Mouse (Mus musculus): ENCODE measurements at regions not wholly inside any gene's neighbourhood (a gene's known extent, or its start where the extent isn't known, plus 50 kb on each side); places are given as distances from the start of the nearest gene placed in this dataset.

DNA sequence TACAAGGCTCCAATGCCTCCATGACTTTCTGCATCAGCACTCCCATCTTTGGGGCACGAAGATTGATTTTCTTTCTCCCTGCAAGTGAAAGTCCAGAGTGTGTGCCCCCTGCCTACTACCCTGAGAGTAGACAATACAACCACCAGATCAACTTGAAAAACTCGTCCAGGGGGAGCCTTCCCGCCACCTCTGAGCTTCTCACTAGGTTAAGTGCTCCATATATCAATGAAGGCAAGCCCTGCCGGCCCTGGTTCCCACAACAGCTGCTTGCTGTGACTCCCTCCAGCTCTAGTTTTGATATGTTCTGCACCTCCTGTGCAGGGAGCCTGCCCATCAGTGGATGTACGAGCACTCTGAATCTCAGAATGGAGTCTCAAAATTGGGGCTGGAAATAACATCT is 377.8 kb downstream of the Nr2f2 start:
- Histone ChIP-seq H3K9ac (no peak overlapping the region), H3K9me3 (no peaks in the 10 kb centered on the region), H3K4me3 (no peak overlapping the region), H3K4me1 (peaks cover 9% of the 10 kb centered on the region), H3K27me3 (peaks cover 7% of the 10 kb centered on the region; the same call in 1 of the 2 replicates), H3K27ac (no peak overlapping the region), H3K4me2 (no peak overlapping the region), H3K36me3 (no peaks in the 10 kb centered on the region)
- ATAC-seq (ENCODE audit: insufficient number of reproducible peaks, low FRiP score, low TSS enrichment, low read depth), result no peak
- WGBS, result 9% methylated on average over 5 of the region's 5 CpGs

DNA sequence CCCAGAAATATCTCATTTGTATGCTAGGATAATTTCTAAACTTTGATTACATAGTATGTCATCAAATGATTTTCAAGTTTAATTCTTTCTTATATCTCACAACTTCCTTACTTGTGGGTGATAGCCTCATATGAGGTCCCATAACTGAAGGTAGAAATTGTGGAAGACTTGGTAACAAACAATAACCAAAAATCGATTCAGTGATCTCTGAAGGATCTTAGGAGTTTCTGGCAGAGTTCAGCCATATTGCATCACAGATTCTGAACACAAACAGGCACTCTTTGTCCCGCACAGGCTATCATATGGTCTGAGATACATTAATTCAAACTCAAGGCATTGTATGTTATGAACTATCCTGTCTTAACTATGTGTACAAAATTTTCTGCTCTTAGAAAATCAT is 385.2 kb downstream of the Nr2f2 start:
- Histone ChIP-seq H3K36me3 (no peaks in the 10 kb centered on the region), H3K4me1 (no peaks in the 10 kb centered on the region), H3K27ac (no peak overlapping the region), H3K27me3 (no peaks in the 10 kb centered on the region), H3K9me3 (no peaks in the 10 kb centered on the region), H3K9ac (no peak overlapping the region), H3K4me2 (no peak overlapping the region), H3K4me3 (no peak overlapping the region)
- no peak for ATAC-seq (ENCODE audit: insufficient number of reproducible peaks, low FRiP score, low TSS enrichment, low read depth)
- WGBS, result 83% methylated on average over 2 of the region's 2 CpGs

DNA sequence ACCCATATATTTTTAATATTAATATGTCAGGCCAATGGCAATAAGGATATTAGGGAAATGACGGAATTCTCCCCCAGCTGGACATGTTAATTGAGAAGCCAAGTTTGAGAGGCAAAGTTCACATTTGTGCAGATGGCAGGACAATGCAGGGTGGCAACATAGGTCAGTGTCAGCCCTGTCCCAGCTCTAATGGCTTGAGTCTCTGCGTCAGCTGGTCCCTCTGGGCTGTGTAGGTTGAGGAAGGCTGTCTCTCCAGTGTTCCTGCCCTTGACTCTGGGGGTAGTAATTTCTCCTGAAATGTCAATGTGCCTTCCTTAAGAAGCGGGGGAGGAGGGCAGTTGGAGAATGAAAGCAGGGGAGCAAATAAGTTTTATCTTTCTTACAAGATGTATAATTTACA is 390.2 kb downstream of the Nr2f2 start:
- no peak overlapping the region for H3K4me3 ChIP-seq
- no peaks in the 10 kb centered on the region for H3K36me3 ChIP-seq
- WGBS, result 87% methylated on average over 3 of the region's 3 CpGs
- H3K4me2 ChIP-seq, result no peak overlapping the region
- no peaks in the 10 kb centered on the region for H3K4me1 ChIP-seq
- H3K27me3 ChIP-seq, result no peaks in the 10 kb centered on the region
- H3K9ac ChIP-seq, result no peak overlapping the region
- H3K27ac ChIP-seq, result no peak overlapping the region
- no peak for ATAC-seq (ENCODE audit: insufficient number of reproducible peaks, low FRiP score, low TSS enrichment, low read depth)
- no peaks in the 10 kb centered on the region for H3K9me3 ChIP-seq

DNA sequence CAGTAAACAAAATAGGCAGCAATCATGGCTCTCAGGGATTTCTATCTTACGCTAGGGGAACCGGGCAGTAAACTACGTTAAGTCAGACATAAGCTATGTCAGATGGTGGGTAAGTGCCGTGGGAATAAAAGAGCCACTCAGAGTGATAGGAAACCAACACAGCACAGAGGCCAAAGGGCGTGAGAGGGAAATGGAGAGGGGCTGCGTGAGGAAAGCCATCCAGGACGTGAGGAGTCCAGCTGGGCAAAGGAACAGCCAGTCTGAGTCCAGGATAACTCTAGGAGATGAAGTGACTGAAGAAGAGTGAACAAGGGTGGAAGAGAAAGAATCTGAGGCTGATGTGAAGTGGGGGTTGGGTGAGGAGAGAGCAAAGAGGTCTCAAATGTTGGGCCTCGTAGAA is 402.5 kb downstream of the Nr2f2 start:
- Histone ChIP-seq H3K4me3 (no peak overlapping the region), H3K27ac (no peak overlapping the region), H3K27me3 (no peaks in the 10 kb centered on the region), H3K9me3 (no peaks in the 10 kb centered on the region), H3K4me2 (no peak overlapping the region), H3K36me3 (no peaks in the 10 kb centered on the region), H3K9ac (no peak overlapping the region), H3K4me1 (no peaks in the 10 kb centered on the region)
- 65% methylated on average over 8 of the region's 8 CpGs for WGBS
- no peak for ATAC-seq (ENCODE audit: insufficient number of reproducible peaks, low FRiP score, low TSS enrichment, low read depth)

DNA sequence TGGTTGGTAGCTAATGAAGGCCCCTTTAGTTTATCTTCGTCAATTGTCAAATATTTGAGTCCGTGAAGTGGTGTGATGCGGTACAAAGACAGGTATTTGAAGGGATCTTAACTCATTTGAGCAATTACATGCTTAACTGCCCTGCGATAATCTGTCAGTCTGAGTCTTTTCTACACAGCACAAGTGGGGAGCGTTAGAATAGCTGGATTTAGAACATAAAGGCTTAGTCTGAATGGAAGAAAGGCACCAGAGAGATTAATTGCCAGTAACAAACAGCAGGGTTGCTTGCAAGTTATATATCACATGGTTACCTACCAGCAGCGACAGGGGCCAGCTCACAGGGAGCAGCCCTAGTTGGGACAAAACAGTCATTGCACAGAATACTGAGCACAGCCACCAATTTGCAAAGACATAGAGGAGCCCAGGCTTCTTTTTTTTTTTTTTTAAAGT is 416.3 kb downstream of the Nr2f2 start:
- WGBS, result 35% methylated on average over 6 of the region's 6 CpGs
- peaks cover 5% of the 10 kb centered on the region; the same call in 1 of the 2 replicates for H3K4me1 ChIP-seq
- H3K9me3 ChIP-seq, result no peaks in the 10 kb centered on the region
- no peaks in the 10 kb centered on the region for H3K36me3 ChIP-seq
- H3K27ac ChIP-seq, result no peak overlapping the region
- H3K4me2 ChIP-seq, result no peak overlapping the region
- H3K9ac ChIP-seq, result no peak overlapping the region
- ATAC-seq (ENCODE audit: insufficient number of reproducible peaks, low FRiP score, low TSS enrichment, low read depth), result no peak
- H3K27me3 ChIP-seq, result no peaks in the 10 kb centered on the region
- no peak overlapping the region for H3K4me3 ChIP-seq

DNA sequence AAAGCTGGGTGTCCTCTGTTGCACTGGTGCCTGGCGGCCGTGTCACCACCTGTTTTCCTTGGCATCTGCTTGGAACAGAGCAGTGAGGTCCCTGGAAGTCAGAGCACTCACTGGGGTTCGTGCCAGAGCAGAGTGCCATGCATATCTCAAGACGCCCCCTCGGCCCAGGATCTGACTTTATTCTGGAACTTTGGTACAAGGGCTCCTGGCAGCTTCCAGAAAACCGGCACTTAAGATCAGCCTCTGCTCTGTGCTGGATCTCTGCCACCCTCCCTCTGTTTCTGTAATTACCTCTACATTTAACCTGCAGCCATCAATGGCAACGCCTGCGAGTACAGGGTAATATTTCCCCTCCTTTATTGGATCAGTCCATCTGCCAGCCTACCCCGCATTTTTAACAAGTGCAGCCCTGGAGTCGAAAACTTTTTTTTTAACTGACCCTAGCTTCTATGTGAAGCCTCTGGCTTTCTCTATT is 416.9 kb downstream of the Nr2f2 start:
- 23% methylated on average over 10 of the region's 10 CpGs for WGBS
- H3K9me3 ChIP-seq, result no peaks in the 10 kb centered on the region
- ATAC-seq (ENCODE audit: insufficient number of reproducible peaks, low FRiP score, low TSS enrichment, low read depth), result no peak
- H3K4me1 ChIP-seq, result peaks cover 5% of the 10 kb centered on the region; the same call in 1 of the 2 replicates
- 0 out of 2 replicates have a peak overlapping the region, but pooled peaks have one; percentile 3 for H3K4me2 ChIP-seq
- H3K4me3 ChIP-seq, result no peak overlapping the region
- no peak overlapping the region for H3K27ac ChIP-seq
- no peaks in the 10 kb centered on the region for H3K36me3 ChIP-seq
- H3K9ac ChIP-seq, result no peak overlapping the region
- H3K27me3 ChIP-seq, result no peaks in the 10 kb centered on the region

DNA sequence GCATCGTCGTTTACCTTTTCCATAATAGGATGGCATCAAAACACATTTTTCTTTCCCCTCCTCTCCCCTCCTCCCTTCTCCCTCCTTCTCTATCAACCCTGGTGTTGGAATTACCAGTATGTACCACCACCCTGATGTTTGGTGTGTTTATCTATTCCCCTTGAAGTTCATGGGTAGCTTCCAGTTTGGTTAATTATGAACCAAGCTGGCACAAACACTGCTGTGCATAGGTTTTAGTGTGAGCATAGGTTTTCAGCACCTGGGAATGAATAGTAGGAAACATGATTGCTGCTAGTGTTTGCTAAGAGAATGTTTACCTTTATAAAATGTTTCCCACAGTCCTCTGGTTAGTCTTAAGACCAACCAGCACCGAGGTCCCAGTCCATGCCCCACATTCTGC is 420.1 kb downstream of the Nr2f2 start:
- Histone ChIP-seq H3K4me3 (no peak overlapping the region), H3K9me3 (no peaks in the 10 kb centered on the region), H3K4me1 (peaks cover 5% of the 10 kb centered on the region; the same call in 1 of the 2 replicates), H3K9ac (no peak overlapping the region), H3K4me2 (no peak overlapping the region), H3K27ac (no peak overlapping the region), H3K27me3 (no peaks in the 10 kb centered on the region), H3K36me3 (no peaks in the 10 kb centered on the region)
- ATAC-seq (ENCODE audit: insufficient number of reproducible peaks, low FRiP score, low TSS enrichment, low read depth), result no peak
- 76% methylated on average over 3 of the region's 3 CpGs for WGBS

DNA sequence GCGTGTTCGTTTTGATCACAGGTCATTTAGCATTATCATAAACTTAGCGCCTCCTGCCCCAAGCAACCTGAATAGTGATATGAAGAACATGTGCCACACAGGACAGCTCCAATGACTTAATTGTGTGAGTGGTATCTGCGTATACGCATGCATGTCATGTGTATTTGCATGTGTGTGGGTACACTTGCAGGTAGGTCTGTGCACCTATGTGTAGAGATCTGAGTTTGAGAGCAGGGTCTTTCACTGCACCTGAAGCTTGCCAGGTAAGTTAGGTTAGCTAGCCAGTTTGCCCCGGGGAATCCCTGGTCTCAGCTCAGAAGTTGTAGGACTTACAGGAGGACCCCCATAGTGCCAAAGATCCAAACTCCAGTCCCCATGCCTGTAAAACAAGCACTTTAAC is 424.7 kb downstream of the Nr2f2 start:
- Histone ChIP-seq H3K36me3 (no peaks in the 10 kb centered on the region), H3K4me3 (no peak overlapping the region), H3K27me3 (no peaks in the 10 kb centered on the region), H3K4me2 (no peak overlapping the region), H3K9me3 (no peaks in the 10 kb centered on the region), H3K27ac (no peak overlapping the region), H3K9ac (no peak overlapping the region), H3K4me1 (no peaks in the 10 kb centered on the region)
- no peak for ATAC-seq (ENCODE audit: insufficient number of reproducible peaks, low FRiP score, low TSS enrichment, low read depth)
- WGBS, result 90% methylated on average over 6 of the region's 6 CpGs

DNA sequence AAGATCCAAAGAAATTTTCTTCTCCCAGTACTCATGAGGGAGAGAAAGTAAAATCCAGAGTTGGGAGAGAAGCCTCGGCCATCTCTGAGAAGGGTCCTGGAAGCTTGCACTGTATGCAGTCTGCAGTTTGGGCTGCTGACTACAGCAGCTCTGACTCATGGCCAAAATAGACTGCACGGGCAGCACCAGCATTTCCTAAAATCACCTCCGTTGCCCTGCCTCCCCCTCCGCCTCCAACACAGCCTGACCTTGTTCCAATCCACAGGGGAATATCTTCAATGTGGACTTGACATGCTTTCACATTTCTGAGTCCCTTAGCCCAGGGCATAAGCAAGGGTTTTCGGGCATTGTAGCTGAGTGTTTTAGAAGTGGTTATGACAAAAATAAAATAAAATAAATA is 441.3 kb downstream of the Nr2f2 start:
- WGBS, result 91% methylated on average over 5 of the region's 5 CpGs
- H3K27ac ChIP-seq, result no peak overlapping the region
- no peaks in the 10 kb centered on the region for H3K27me3 ChIP-seq
- no peaks in the 10 kb centered on the region for H3K9me3 ChIP-seq
- no peak overlapping the region for H3K4me3 ChIP-seq
- H3K9ac ChIP-seq, result no peak overlapping the region
- no peaks in the 10 kb centered on the region for H3K36me3 ChIP-seq
- ATAC-seq (ENCODE audit: insufficient number of reproducible peaks, low FRiP score, low TSS enrichment, low read depth), result no peak
- no peaks in the 10 kb centered on the region for H3K4me1 ChIP-seq
- H3K4me2 ChIP-seq, result no peak overlapping the region

DNA sequence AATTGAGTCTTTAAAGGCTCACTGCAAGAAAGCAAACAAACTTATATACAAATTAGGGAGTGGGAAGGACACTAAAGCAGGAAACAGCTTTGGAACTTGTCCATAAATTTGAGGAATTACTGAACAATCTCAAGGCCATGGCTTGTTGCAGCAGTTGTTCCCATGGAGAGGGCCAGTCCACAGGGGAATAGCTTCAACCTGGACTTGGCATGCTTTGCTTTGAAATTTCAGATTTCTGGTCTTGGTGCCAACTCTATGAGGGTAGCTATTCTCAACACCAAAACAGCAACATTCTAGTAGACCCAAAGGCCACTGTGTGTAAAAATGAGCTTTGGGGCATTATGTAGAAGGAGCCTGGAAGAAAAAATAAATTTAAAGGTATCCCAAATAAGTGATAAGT is 442.0 kb downstream of the Nr2f2 start:
- no peaks in the 10 kb centered on the region for H3K36me3 ChIP-seq
- no peaks in the 10 kb centered on the region for H3K27me3 ChIP-seq
- no peak overlapping the region for H3K4me2 ChIP-seq
- H3K27ac ChIP-seq, result no peak overlapping the region
- H3K4me1 ChIP-seq, result no peaks in the 10 kb centered on the region
- H3K4me3 ChIP-seq, result no peak overlapping the region
- H3K9me3 ChIP-seq, result no peaks in the 10 kb centered on the region
- no peak overlapping the region for H3K9ac ChIP-seq
- no peak for ATAC-seq (ENCODE audit: insufficient number of reproducible peaks, low FRiP score, low TSS enrichment, low read depth)

DNA sequence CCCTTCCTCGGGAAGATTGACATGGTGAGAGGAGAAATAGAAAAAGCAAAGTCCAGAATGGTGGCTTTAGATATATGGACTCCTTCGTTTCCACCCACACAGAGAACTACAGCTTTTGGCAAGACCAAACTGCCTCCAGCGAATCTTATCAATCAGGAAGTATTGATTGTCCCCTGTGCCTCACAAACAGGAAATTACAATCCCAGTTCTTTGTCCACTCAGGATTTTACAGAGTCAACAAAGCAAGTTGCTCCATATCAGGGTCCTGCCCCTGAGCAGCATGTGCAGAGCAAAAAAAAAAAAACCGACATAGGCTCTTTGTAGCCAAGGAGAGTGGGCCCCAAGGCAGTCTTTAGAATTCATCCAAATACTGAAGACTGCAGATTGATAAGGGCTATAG is 454.8 kb downstream of the Nr2f2 start:
- Histone ChIP-seq H3K9ac (no peak overlapping the region), H3K9me3 (no peaks in the 10 kb centered on the region), H3K27ac (no peak overlapping the region), H3K36me3 (no peaks in the 10 kb centered on the region), H3K4me3 (no peak overlapping the region), H3K4me2 (no peak overlapping the region), H3K4me1 (no peaks in the 10 kb centered on the region), H3K27me3 (no peaks in the 10 kb centered on the region)
- 76% methylated on average over 4 of the region's 4 CpGs for WGBS
- no peak for ATAC-seq (ENCODE audit: insufficient number of reproducible peaks, low FRiP score, low TSS enrichment, low read depth)

DNA sequence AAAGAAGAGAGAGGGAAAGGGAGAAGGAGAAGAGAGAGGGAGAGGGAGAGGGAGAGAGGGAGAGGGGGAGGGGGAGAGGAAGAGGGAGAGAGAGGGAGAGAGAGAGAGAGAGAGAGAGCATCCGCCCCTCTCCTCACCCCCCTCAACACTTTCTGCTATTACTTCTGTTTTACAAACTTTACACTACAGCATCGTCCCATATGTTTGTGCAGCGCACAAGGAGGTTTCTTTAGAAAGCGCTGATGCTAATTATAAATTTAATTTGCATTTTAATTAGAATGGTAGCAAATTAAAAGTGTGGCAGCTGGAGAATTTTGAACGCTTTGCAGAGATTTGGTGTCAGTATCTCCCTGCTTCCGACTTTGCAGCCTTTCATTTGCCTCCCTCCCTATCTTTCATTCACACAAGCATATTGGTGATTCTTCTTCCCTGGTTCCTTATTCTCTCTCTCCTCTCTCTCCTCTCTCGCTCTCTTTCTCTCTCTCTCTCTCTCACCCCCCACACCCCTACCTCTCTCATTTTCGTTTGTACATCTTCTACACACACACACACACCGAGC is 476.0 kb downstream of the Nr2f2 start:
- H3K27me3 ChIP-seq, result no peaks in the 10 kb centered on the region
- 74% methylated on average over 9 of the region's 9 CpGs for WGBS

DNA sequence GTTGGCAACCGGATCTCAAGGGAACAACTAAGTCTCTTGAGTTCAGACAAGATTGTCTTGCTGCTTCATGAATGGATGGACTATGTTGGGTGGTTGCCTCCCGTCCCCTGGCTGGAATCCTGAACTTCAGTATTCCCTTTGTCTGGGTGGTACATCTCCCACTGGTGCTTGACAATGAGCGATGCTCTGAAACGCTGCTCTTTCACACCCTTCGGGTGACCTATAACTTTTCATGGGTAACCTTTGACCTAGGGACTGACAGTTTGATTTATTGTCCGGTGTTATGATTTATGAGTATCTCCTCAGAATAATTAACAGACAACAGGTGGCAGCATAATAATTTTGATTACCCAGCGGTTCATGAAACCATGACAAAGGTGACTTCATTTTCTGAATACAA is 478.3 kb downstream of the Nr2f2 start:
- H3K4me3 ChIP-seq, result no peak overlapping the region
- H3K36me3 ChIP-seq, result no peaks in the 10 kb centered on the region
- H3K27ac ChIP-seq, result no peak overlapping the region
- no peaks in the 10 kb centered on the region for H3K9me3 ChIP-seq
- H3K4me2 ChIP-seq, result no peak overlapping the region
- ATAC-seq (ENCODE audit: insufficient number of reproducible peaks, low FRiP score, low TSS enrichment, low read depth), result no peak
- H3K9ac ChIP-seq, result no peak overlapping the region
- H3K27me3 ChIP-seq, result no peaks in the 10 kb centered on the region
- WGBS, result 83% methylated on average over 7 of the region's 7 CpGs
- no peaks in the 10 kb centered on the region for H3K4me1 ChIP-seq

More for the DNA sequence above, 476.0 kb downstream of the Nr2f2 start:
- Histone ChIP-seq H3K4me1 (no peaks in the 10 kb centered on the region), H3K36me3 (no peaks in the 10 kb centered on the region), H3K27ac (no peak overlapping the region), H3K4me2 (no peak overlapping the region), H3K9me3 (no peaks in the 10 kb centered on the region), H3K4me3 (no peak overlapping the region), H3K9ac (no peak overlapping the region)
- no peak for ATAC-seq (ENCODE audit: insufficient number of reproducible peaks, low FRiP score, low TSS enrichment, low read depth)

All from limb, embryonic 15.5 days (tissue).